Mouse (Mus musculus): Measurements from ENCODE around the gene Rxfp4.
A peak's percentile ranks its signal among the peaks of the same experiment; 100 is the strongest.
"Not testable (repeated sequence)": the region's sequence is repeated elsewhere in the genome, so short reads cannot be mapped to it uniquely, and the experiment has no call there.

Rxfp4 gene

GRCm38 (mm10) chr3:88609066-88609465 lies 43.9 kb downstream of the Rxfp4 start:
- DNase-seq (ENCODE audit: low read depth, low spot score), result no peak

GRCm38 (mm10) chr3:88607758-88608138 lies 45.2 kb downstream of the Rxfp4 start:
- DNase-seq (ENCODE audit: low read depth, low spot score), result no peak

GRCm38 (mm10) chr3:88607065-88607757 lies 45.7 kb downstream of the Rxfp4 start:
- peak; percentile 92 for DNase-seq (ENCODE audit: low read depth, low spot score)

- not testable (repeated sequence) for DNase-seq (ENCODE audit: low read depth, low spot score)
These were observed 47.3 kb downstream of the Rxfp4 start, which contains the start of gene Arhgef2 for GRCm38 (mm10) chr3:88605666-88606065. Gene Arhgef2 (plus strand): TSS chr3:88605966.

GRCm38 (mm10) chr3:88604863-88605262 lies 48.1 kb downstream of the Rxfp4 start:
- no peak for DNase-seq (ENCODE audit: low read depth, low spot score)

GRCm38 (mm10) chr3:88603714-88604161 lies 49.2 kb downstream of the Rxfp4 start:
- peak; percentile 73 for DNase-seq (ENCODE audit: low read depth, low spot score)

- no peak for DNase-seq (ENCODE audit: low read depth, low spot score)
These were observed 50.5 kb downstream of the Rxfp4 start for GRCm38 (mm10) chr3:88602466-88602865.
